Mouse (Mus musculus) layer of hippocampus, adult 11-12 months (tissue): ENCODE measurements around the gene Tmtc4.

Experiments
- DNase-seq: peaks from one replicate; pipeline ENCODE4 v3.0.0; 2022; ENCODE audit warnings: low spot score

Tmtc4 gene

DNA sequence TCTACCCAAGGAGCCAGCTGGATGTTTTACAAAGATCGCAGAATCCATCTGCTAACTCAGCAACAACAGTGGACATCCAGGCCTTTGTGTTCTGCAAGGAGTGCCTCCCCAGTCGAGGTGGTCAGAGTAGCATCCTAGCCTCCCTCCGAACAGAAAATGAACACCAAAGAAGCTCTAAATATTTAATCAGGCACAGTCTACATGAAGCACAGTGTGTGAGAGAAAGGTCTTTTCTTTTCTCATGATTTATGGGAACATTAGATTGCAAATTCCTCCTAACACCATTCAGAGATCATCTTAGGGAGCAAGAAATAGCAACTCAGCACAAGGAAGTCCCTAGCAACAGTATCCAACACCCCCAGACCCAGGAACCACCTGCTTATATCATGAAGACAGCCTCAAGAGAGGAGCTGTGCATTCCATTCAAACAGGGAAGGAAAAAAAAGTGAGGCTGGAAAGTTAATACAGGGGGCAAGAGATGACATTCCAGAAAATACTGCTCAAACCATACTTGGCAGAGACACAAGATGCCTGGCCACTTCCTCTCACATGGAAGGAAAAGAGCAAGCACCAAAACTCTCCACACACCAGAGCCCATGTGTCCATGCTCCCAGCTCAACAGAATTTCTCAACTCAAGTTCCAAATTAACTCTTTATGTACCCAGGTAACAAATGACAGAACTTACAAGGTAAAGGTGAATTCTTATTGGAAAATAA lies 8.8 kb downstream of the Tmtc4 start:
- DNase-seq = no peak

DNA sequence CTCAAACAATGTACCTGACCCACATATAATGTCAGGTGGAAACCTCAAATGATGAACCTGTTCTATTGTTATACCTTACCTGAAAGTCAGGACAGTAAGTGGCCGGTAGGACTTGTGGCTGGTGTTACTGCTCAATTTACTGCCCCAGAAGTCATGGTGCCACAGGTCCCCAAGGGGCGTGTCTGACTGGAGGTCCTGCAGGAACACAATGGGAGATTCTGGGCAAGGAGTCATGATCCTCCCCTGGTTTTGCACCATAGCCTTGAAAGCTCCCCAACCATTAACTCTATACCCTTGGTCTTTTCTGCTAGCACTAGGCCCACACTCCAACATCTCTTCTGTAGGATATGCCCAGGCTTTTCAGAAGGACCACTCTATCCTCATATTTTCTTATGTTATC lies 10.7 kb downstream of the Tmtc4 start:
- DNase-seq = no peak

DNA sequence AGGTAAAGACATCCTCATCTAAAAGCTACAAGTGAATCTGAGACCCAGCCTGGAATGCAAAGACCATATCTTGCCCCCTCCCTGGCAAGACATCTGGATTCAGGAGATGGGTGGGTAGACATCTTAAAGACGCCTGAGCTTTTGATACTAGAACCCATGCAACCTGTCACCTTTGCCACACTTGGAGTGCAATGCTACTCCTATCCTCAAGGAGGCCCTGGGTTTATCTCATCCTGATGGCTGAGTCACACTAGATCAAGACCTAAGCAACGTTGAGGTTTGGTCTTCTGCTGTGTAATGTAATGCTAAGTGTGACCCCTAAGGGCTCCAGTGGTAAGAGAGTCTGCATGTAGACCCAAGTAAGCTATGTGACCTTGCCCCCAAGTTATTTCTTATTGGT lies 15.8 kb downstream of the Tmtc4 start:
- DNase-seq = no peak

DNA sequence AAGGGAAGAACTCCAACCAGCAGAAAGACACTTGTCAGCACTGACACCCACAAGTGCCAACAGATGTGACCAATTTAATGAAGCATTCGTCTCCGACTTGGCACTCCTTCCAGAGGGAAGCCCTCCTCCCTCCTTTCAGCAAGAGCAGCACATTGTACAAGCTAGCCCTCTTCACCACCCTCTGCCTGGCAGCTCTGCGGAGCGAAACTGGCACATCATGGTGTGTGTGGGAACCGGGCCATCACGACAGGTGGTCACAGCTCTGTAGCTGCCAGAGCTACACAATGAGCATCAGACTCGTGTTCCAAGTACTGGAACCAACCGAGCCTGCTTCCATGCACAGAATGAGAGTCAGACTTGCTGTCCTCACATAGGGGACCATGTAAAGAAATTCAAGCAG lies 25.9 kb downstream of the Tmtc4 start:
- peak; percentile 89 for DNase-seq

DNA sequence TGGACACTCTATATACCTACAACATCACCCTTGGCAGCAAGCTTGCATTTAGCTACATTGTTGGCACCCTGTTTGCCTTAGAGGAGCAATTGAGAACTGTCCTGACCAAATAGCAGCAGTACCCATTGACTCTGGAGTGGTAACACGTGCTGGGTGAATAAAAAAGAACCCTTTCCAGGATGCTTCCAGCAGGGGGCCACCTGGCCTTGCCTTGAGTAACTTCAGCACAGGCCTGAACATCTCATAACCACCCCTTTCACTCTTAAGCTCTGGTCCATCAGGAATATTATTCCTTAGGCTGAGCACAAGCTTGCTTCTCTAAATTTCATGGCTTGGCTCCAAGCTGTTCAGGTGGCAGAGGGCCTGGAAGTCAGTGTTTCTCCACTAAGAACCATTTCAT lies 30.5 kb downstream of the Tmtc4 start:
- DNase-seq = peak; percentile 75

DNA sequence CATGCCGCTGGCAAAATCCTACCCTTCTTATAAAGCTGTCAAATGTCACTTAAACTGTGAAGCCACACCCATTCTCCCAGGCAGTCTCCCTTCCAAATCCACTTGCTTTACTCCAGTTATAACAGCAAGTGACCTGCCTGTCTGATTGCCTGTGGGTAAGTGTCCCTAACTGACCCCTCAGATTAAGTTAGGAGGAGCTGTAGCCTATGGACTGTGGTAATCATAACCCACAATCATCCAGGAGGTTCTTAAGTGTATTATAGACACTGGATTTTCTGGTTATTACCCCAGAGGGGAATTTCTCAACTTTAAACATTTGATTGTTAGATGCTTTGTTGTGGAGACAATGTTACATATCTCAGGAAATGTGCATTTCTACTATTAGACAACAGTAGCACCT lies 31.3 kb downstream of the Tmtc4 start:
- no peak for DNase-seq

DNA sequence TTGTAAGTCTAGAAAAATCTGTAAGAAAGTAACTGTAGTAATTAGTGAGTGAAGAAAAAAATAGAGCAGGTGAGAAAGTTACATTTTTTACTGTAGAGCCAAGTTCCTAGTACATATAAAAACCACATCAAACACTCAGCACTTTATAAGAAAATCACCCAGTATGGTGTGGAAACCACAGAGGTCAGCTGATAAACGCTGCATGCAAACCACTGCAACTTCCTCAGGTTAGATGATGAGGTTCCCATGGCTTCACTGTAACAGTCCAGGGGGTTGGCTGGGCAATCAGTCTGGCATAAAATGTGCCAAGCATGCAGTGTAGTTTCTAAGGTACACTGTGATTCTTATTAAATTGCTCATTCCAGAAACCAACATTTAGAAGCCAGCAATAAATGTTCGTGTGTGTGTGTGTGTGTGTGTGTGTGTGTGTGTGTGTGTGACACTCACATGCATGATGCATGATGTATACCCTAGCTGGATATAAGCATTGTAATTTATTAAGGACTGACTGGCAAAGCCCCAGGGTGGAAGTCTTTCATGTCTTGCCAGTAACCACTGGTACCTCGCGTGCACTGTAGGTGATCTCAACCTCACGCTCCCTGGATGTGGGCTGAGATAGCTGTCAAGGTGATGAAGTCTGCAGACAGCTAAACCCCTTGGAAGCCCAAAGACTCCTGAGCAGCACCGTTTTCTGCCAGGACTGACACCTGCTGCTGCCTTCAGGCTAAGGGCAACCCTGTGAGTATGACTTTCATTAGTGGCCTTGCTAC lies 32.0 kb downstream of the Tmtc4 start:
- no peak for DNase-seq

DNA sequence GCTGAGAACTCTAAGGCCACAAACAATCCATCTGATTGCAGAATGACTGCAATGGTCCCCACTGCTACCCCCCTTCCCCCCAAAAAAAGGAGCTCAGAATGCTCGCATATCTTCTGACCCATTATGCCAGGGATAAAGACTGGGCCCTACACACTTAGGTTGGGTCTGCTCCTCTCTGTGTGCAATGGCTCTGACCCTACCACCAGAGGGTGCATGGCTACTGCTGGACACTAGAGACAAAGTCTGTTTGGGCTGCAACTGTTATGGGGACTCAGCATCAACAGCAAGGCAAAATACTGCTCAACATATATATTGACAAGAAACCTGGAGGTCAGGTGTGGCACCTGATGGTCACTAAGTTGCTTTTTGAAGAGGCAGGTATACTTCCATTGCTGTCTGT lies 32.9 kb downstream of the Tmtc4 start:
- no peak for DNase-seq

DNA sequence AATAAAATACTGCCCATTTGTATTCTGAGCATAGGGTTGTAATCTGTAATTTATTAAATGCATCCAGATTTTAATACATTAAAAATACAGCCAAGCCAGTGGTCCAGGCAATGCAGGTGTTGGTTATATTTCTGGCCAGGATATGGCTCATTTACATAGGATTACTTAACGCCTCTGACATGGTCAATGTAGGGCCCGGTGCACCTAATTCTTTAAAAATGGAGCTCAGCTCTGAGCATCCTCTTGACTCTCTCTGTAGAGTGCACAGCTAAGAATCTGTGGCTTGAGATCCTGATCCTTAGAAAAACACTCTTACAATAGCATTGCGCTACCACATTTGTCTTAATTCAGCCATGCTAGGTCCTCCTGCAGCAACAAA lies 40.4 kb downstream of the Tmtc4 start:
- no peak for DNase-seq

DNA sequence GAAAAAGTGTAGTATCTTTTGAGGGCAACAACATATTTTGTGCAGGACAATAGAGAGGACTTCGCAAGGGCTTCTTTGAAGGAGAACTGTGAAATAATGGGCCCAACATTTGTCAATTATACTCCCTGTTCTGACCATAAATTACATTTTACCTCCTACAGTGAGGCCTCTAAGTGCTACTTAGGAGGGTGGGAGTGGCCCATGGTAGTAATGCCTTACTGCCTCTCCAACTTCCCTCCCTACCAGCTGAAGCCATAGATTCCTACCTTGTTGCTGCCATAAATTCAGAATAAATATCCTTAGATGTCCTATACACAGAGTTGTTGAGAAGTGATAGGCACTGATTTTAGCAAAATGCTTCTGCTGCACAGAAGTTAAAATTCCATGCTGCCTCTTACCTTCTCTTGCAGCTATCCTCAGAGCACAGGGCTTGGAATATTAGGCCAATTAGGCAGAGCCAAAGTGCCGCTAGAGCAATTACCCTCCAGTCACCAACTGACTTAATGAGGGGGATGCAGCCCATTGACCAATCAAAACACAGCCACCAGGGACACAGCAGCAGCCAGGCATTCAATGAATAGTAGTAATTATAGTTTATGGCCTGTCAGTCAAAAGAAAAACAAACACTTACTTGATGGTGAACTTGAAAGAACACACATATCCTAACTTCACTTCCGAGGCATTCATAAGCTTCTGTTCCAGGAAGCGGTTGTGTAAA lies 40.9 kb downstream of the Tmtc4 start:
- peak; percentile 11 for DNase-seq

DNA sequence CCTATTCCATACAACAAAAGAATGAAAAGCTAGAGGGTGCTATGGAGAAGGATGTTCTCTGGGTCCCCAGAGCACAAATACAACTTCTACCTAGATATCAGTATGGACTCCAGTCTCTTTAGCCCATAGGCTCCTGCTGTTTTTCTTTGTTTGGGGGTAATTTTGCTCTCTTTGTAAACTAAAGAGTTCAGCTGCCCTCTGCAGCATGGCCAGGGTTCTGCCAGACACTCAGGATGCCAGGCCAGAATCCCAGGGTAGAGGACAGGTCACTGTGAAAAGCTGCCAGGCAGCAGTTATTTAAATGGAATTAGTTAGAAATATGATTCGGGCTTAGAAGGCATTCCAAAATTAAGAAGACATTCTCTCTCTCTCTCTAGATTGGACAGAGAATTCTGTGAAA lies 47.4 kb downstream of the Tmtc4 start:
- DNase-seq = no peak

DNA sequence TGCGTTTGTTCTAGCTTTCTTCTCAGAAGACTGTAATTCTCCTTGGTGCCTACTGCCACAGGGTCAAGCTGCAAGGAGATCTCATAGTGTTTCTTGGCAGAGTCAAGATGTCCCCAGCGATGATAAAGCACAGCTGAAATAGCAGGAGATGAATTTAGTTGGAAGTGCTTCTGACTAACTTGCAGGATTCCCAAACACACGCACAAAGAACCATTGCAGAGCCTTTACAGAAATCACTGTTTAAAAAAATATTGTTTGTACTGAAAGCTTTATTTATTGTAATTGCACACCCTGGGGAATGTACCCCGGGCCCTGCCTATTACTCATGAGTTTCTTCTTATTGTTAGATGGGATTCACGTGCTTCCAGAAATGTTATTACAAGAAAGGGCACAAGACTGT lies 63.8 kb downstream of the Tmtc4 start:
- no peak for DNase-seq

DNA sequence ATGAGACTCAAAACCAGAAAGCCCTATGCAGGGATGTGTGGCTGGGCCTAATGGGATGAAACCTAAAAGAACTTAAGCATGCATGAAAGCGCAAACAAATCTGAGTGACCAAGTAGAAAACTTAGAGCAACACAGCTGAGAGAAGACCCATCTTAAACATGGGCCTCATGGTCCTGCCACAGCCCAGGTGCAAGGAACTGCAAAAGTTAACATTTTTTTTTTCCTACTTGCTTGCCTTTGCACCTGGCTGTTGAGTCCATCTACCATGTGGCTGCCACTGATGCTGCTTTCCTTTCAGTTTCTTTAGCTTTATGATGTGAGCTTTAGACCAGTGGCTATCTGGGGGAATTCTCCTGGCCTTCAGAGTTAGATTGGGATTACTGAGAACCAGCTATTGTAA lies 66.2 kb downstream of the Tmtc4 start:
- DNase-seq = no peak

DNA sequence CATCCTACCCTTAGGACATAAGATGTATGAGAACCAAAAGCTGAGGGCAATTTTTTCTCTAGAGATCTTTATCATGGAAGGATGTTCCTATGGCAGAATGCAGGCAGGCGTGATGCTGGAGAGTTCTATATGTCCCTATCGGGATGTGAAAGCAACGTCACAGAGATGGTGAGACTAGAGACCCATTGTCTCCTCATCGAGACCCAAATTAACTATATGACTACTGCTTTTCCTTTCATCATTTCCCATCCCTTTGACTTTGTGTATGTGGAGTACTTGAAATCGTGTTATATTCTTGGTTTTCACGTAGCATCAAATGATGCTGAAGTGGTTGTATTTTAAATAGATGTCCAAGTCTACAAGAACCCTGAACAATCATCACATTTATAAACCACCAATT lies 70.2 kb downstream of the Tmtc4 start, which contains the start of gene Ggact:
Gene Ggact, minus strand, starts transcription at position 101 of the 400 bp plus-strand sequence.
- DNase-seq = no peak

DNA sequence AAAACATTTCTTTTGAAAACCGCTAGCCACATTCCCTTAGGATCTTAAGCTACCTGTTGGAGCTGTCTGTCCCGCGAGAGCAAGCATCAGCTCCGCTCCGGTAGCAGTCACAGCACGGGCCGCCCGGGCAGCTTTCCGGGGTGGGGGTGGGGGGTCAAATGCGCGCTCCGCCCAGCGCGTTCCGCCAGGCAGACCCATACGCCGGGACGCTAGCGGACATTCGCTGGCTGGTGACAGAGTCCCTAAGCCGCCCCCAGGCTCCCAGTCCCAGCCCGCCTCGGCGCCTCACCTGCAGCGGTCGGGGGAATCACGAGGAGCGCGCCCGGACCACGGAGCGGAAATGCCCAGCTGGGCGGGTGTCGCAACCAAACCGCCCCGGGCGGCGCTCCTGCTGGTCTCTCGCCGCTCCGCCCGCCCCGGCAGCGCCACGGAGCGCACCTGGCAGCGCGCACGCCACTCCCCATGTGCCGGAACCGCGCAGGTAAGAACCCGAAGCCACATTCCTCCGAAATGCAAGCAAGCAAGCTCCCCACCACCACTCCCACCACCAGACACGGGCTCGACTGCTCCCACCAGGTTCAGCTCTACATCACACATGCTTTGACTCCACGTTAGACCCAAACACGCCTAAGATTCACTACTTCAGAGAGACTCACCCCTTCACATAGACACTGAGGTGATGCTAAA lies 70.9 kb downstream of the Tmtc4 start:
- DNase-seq = peak; percentile 58

DNA sequence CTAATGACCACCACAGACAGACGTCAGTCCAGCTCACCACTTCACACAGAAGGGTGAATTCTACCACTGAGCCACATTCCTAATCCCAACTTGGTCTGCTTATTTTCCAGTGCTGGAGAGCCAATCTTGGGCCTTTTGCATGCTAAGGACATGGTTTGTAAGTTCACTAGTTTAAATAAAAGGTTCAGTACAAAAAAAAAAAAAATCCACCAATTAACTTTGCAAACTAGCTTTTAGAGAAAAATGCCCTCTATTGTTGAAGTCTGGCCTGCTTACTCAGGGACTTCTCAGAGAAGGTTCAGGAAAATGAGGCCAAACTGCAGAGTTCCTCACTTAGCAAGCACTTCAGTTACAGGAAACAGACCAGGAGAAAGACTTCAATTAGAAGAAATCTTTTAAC lies 71.7 kb downstream of the Tmtc4 start:
- DNase-seq = no peak

DNA sequence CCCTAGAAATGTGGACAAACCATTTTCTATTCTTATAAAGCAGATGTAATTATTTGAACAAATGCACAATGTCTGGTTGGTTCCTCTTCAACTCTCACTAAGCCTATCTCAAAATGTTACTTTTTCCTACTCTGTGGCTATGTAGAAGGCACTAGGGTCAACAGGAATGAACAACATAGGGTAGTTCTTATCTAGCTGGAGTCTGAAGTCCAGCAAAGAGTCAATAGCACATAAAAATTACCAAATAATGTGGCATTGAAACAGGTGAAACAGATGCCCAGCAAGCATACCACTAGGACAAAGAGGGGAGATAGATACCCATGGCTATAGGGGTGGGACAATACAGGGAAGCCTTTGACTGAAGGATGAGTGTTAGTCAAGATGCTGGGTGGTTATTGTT lies 72.6 kb downstream of the Tmtc4 start:
- DNase-seq = no peak

DNA sequence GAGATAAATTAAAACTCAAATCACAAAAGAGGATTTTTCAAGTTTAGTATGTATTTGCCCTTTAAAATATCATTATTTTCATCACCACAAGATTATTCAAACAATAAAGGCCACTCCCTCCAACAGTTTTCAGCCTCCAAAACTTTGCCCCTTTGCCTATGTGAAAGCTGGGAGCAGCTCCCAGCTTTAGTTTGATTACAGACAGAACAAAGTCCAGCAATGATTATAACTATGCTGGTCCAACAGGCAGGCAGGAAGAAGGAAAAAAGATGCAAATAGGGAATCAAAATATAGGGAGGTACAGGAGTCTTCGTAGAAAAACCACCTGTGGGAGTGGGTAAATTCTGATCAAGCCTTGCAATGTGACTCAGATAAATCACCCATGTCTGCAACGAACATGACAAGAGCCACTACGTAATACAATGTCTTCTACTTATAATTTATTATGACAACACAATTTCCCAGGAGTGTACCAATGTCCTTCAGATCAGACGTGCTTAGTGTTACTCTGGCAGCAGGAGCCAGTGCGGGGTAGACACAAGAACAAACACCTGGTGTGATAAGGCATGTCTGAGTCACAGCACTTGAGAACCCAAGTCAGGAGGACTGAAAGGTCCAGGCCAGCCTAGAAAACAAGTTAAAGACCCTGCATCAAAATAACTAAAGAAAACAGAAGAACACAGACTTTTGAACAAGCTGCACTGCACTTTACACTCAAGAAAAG lies 74.3 kb downstream of the Tmtc4 start:
- DNase-seq = no peak

DNA sequence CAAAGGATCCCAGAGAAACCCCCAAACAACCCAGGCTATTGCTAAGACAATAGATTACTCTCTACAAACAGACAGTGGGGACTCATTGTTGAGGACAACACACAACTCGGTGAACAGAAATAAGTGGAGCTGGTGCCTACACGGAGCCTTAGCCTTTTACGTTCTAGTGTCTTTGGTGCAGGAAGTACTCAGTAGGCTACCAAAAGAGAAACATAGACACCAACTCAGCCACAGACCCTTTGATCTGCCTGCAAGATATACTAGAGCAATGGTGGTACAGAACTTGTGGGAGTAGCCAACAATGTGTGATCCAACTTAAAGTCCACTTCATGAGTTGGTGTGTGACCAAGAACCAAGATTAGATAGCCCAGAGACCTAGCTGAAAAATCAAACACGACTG lies 75.8 kb downstream of the Tmtc4 start:
- no peak for DNase-seq

DNA sequence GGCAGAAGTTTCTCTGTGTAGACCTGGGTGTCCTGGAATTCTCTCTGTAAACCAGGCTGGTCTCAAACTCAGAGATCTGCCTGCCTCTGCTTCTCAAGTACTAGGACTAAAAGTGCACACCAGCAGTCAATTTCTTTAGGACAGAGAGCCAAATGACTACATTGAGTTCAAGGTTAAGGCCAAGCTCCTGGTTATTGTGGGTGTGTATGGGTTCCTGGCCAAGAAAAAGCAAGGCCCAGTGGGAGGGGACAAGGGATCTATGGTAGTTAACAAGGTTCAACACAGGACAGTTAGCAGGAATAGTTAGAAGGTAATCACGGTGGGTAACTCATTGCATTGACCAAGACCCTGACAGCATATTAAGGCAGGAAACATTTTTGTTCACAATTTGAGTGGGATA lies 78.8 kb downstream of the Tmtc4 start:
- no peak for DNase-seq

DNA sequence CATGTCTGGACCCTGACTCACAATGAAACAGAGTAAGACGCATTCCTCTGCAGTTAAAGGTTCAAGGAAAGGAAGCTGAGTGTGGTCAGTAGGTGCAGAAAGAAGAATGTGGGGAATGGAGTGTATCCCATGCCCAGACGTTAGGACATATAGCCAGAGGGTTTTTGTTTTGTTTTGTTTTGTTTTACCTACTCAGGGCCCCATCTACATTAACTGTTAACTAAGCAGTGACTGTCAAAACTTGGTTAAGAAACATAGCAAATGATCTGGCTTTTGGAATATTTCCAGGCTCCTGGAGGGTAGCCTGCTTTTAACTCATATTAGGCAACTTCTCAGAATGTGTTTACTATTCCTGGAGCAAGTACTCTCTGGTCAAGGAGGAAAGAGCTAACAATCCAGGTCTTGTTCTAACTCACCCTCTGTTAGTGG lies 79.9 kb downstream of the Tmtc4 start:
- DNase-seq = no peak

DNA sequence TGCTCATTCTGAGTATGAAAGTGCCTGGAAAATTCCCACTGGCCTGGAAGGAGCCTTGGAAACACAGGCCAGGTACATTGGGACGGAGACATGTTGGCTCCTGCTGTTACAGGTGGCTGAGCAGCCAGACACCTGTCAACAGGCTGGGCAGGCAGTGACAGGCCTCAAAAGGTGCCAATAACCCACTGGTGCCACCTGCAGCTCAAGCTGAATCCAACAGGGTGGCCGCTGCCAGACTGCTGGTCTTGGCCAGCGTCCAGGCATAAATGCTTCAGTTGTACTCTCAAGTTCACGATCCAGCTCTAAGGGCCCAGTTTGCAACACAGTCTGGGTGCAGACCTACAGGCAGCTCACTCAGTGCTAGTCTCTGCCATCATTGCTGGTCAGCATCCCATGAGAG lies 81.0 kb downstream of the Tmtc4 start:
- peak; percentile 65 for DNase-seq
